Mouse (Mus musculus): ENCODE data around the gene Slc25a28. TPM values are rescaled to one million over a fixed set of nuclear protein-coding genes. Genes with fewer than 3 reads are reported as not detected.

Gene Slc25a28
- polyA plus RNA-seq, 1 experiment from 2014 or later: 21.4 TPM

DNA sequence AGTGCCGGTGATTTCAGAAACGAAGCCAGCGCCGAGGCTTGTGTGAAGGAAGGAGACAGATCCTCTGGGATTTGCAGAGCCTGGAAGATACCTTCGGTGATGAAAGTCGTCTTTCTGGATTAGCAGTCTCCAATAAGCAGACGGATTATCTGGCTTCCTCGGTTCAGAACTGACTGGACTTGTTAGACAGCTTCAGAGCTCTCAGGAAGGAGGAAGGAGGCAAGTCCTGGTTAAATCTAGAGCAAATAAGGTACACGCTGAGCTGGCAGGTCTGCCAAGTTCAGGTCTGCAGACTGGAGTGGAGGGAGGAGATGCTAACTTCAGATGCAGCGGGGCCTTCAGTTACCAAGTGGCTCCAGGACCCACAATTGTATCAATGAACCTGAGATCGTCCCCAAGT, 32.8 kb downstream of the Slc25a28 start:
- H3K36me3 ChIP-seq (ENCODE audit: control insufficient read depth, insufficient read depth, low read length): no peaks in the 10 kb centered on the region
- no peak overlapping the region for H3K27ac ChIP-seq (ENCODE audit: low read depth)
- no peaks in the 10 kb centered on the region for H3K27me3 ChIP-seq (replicated peaks; ENCODE audit: control insufficient read depth, insufficient read depth, low read length)
- no peak overlapping the region for H3K4me2 ChIP-seq (ENCODE audit: low read length)
- 67% methylated on average over 11 of the region's 11 CpGs for WGBS
- DNase-seq (ENCODE audit: low spot score) (no peak), ATAC-seq (replicated peaks; ENCODE audit: low FRiP score, low TSS enrichment, low read depth) (no peak)
- peaks cover 15% of the 10 kb centered on the region for H3K4me1 ChIP-seq (replicated peaks; ENCODE audit: control insufficient read depth, insufficient read depth, low read length)
- H3K4me3 ChIP-seq (ENCODE audit: low read depth, low read length): no peak overlapping the region
- H3K9ac ChIP-seq (ENCODE audit: low read length): no peak overlapping the region
- H3K9me3 ChIP-seq (ENCODE audit: control insufficient read depth, low read length): no peaks in the 10 kb centered on the region

DNA sequence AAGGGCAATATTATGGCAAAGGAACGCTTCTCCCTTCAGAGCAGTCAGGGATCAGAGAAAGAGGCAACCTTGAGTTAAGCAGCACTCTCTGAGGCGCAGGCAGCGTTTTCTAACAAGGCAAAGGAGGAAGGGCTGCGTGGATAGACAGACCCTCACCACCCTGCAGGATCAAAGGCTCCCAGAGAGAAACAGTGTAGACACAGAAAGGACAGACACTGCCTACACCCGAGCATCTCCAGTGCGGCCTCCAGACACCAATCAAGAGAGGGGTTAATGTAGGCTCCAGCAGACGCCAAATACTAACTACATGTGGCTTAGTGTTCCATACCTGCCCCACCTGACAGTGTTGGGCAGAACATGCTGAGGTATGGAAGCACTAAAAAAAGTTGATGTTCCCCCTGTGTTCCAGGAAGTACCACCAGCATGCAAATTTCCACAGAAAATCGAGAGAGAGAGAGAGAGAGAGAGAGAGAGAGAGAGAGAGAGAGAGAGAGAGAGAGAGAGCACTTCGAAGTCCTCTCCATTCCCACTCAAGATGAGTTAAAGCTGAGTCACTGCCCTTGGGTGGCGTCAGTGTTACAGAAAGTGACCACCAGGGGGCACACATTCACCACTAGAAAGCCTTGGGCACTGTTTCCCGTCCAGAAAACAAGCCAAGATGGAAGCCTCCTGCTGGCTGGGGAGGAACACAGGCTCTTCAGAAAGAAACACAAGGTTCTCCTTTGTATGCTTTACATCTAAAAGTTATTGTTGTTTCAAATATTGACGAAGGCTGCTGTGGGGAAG, 44.0 kb downstream of the Slc25a28 start:
- peaks cover 9% of the 10 kb centered on the region; the same call in 1 of the 2 replicates for H3K4me1 ChIP-seq (replicated peaks; ENCODE audit: control insufficient read depth, insufficient read depth, low read length)
- ATAC-seq (replicated peaks; ENCODE audit: low FRiP score, low TSS enrichment, low read depth): peak; percentile 74
- no peak overlapping the region for H3K9ac ChIP-seq (ENCODE audit: low read length)
- no peaks in the 10 kb centered on the region for H3K27me3 ChIP-seq (replicated peaks; ENCODE audit: control insufficient read depth, insufficient read depth, low read length)
- no peak overlapping the region for H3K27ac ChIP-seq (ENCODE audit: low read depth)
- H3K4me2 ChIP-seq (ENCODE audit: low read length): no peak overlapping the region
- H3K36me3 ChIP-seq (ENCODE audit: control insufficient read depth, insufficient read depth, low read length): no peaks in the 10 kb centered on the region
- 32% methylated on average over 12 of the region's 12 CpGs for WGBS
- no peaks in the 10 kb centered on the region for H3K9me3 ChIP-seq (ENCODE audit: control insufficient read depth, low read length)
- H3K4me3 ChIP-seq (ENCODE audit: low read depth, low read length): no peak overlapping the region
- DNase-seq (ENCODE audit: low spot score): peak; percentile 93

DNA sequence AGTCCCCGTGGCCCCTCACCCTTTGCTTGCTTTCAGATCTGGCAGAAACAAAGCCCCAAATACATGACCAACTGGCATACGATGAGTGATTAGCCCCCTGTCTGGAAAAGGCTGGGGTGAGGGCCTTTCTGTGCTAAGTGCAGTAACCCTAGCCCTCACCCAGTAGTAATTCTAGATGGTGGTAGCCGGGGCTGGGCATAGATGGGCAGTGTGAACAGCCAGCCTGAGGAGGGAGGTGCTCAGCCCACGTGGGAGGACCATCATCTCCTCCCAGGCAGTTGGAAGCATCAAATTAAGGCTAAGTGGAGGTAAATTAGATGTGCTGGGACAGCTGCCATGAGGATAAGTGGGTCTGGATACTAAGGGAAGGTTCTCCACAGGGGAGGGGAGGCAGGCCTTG, 45.6 kb downstream of the Slc25a28 start:
- H3K4me3 ChIP-seq (ENCODE audit: low read depth, low read length): no peak overlapping the region
- H3K27me3 ChIP-seq (replicated peaks; ENCODE audit: control insufficient read depth, insufficient read depth, low read length): no peaks in the 10 kb centered on the region
- DNase-seq (ENCODE audit: low spot score) (no peak), ATAC-seq (replicated peaks; ENCODE audit: low FRiP score, low TSS enrichment, low read depth) (no peak)
- H3K9me3 ChIP-seq (ENCODE audit: control insufficient read depth, low read length): no peaks in the 10 kb centered on the region
- no peak overlapping the region for H3K9ac ChIP-seq (ENCODE audit: low read length)
- 44% methylated on average over 4 of the region's 4 CpGs for WGBS
- no peak overlapping the region for H3K27ac ChIP-seq (ENCODE audit: low read depth)
- H3K36me3 ChIP-seq (ENCODE audit: control insufficient read depth, insufficient read depth, low read length): no peaks in the 10 kb centered on the region
- peaks cover 11% of the 10 kb centered on the region; the same call in 1 of the 2 replicates for H3K4me1 ChIP-seq (replicated peaks; ENCODE audit: control insufficient read depth, insufficient read depth, low read length)
- no peak overlapping the region for H3K4me2 ChIP-seq (ENCODE audit: low read length)

DNA sequence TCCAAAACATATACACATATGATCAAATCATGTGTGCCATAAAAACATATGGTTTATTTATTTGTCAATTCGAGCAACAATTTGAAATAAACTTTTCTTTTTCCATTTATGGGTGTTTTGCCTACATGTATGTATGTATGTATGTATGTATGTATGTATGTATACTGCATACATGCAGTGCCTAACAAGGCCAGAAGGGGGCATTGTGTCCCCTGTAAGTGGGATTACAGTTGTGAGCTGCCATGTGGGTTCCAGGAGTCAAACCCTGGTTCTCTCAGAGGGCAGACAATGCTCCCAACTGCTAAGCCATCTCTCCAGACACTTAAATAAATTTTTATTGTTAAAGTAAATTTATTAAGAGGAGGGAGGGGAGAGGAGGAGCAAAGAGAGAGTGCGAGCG, 47.3 kb downstream of the Slc25a28 start:
- H3K36me3 ChIP-seq (ENCODE audit: control insufficient read depth, insufficient read depth, low read length): no peaks in the 10 kb centered on the region
- WGBS: 87% methylated on average over 3 of the region's 3 CpGs

DNA sequence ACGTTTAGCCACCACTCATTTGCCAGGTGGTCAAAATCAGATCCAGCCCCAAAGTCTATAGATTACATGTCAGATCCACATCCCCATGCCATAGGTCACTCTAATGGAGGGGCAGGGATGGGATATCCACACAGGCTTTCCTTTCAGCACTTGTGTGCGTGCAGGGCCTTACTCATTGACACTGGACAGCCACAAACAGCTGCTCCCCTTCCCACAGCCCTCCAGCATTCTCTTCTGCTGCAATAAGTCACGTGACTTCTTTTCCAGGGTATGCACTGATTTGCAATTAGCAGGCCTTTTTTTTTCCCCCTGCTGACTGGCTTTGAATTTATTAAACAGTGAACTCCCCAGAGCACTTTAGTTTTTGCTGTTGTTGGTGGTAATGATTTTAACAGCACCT, 48.5 kb downstream of the Slc25a28 start:
- ATAC-seq (replicated peaks; ENCODE audit: low FRiP score, low TSS enrichment, low read depth) (0 out of 2 replicates have a peak, but pooled peaks have one; percentile 47), DNase-seq (ENCODE audit: low spot score) (no peak)
- H3K4me3 ChIP-seq (ENCODE audit: low read depth, low read length): no peak overlapping the region
- H3K9ac ChIP-seq (ENCODE audit: low read length): no peak overlapping the region
- H3K36me3 ChIP-seq (ENCODE audit: control insufficient read depth, insufficient read depth, low read length): no peaks in the 10 kb centered on the region
- no peaks in the 10 kb centered on the region for H3K9me3 ChIP-seq (ENCODE audit: control insufficient read depth, low read length)
- 22% methylated on average over 3 of the region's 3 CpGs for WGBS
- H3K27me3 ChIP-seq (replicated peaks; ENCODE audit: control insufficient read depth, insufficient read depth, low read length): peaks cover 8% of the 10 kb centered on the region; the same call in 1 of the 2 replicates
- no peak overlapping the region; the same call in 1 of the 2 replicates for H3K27ac ChIP-seq (ENCODE audit: low read depth)
- H3K4me2 ChIP-seq (ENCODE audit: low read length): no peak overlapping the region
- H3K4me1 ChIP-seq (replicated peaks; ENCODE audit: control insufficient read depth, insufficient read depth, low read length): peaks cover 11% of the 10 kb centered on the region; the same call in 1 of the 2 replicates

More for the DNA sequence above, 47.3 kb downstream of the Slc25a28 start:
- Histone ChIP-seq H3K9me3 (ENCODE audit: control insufficient read depth, low read length) (no peaks in the 10 kb centered on the region), H3K27ac (ENCODE audit: low read depth) (no peak overlapping the region), H3K4me2 (ENCODE audit: low read length) (no peak overlapping the region), H3K4me1 (replicated peaks; ENCODE audit: control insufficient read depth, insufficient read depth, low read length) (peaks cover 11% of the 10 kb centered on the region; the same call in 1 of the 2 replicates), H3K4me3 (ENCODE audit: low read depth, low read length) (no peak overlapping the region), H3K9ac (ENCODE audit: low read length) (no peak overlapping the region), H3K27me3 (replicated peaks; ENCODE audit: control insufficient read depth, insufficient read depth, low read length) (no peaks in the 10 kb centered on the region)
- no peak for DNase-seq (ENCODE audit: low spot score)
- ATAC-seq (replicated peaks; ENCODE audit: low FRiP score, low TSS enrichment, low read depth): no peak

DNA sequence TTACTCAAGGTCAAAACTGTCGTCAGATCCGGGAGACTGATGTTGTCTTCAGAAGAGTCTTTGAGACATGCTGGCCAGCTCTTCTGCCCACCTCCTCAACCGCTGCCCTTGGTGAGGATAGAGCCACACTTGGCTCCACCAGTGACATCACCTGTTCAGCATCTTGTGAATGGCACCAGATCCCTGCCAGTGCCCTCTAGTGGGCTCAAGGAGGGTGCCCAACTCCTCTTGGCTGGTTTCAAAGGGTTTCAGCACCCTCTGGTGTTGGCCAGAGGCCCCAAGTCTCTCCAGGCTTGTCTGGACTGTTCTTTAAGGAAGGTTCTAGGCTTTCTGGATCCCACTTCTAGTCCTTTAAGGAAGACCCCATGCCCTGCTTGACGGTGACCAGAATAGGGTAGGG, 50.8 kb downstream of the Slc25a28 start:
- WGBS: 49% methylated on average over 4 of the region's 4 CpGs
- peaks cover 16% of the 10 kb centered on the region for H3K4me1 ChIP-seq (replicated peaks; ENCODE audit: control insufficient read depth, insufficient read depth, low read length)
- ATAC-seq (replicated peaks; ENCODE audit: low FRiP score, low TSS enrichment, low read depth) (no peak), DNase-seq (ENCODE audit: low spot score) (peak; percentile 53)
- H3K36me3 ChIP-seq (ENCODE audit: control insufficient read depth, insufficient read depth, low read length): no peaks in the 10 kb centered on the region
- H3K9ac ChIP-seq (ENCODE audit: low read length): no peak overlapping the region
- H3K27me3 ChIP-seq (replicated peaks; ENCODE audit: control insufficient read depth, insufficient read depth, low read length): peaks cover 28% of the 10 kb centered on the region
- H3K27ac ChIP-seq (ENCODE audit: low read depth): no peak overlapping the region
- no peak overlapping the region for H3K4me2 ChIP-seq (ENCODE audit: low read length)
- no peak overlapping the region for H3K4me3 ChIP-seq (ENCODE audit: low read depth, low read length)
- no peaks in the 10 kb centered on the region for H3K9me3 ChIP-seq (ENCODE audit: control insufficient read depth, low read length)

DNA sequence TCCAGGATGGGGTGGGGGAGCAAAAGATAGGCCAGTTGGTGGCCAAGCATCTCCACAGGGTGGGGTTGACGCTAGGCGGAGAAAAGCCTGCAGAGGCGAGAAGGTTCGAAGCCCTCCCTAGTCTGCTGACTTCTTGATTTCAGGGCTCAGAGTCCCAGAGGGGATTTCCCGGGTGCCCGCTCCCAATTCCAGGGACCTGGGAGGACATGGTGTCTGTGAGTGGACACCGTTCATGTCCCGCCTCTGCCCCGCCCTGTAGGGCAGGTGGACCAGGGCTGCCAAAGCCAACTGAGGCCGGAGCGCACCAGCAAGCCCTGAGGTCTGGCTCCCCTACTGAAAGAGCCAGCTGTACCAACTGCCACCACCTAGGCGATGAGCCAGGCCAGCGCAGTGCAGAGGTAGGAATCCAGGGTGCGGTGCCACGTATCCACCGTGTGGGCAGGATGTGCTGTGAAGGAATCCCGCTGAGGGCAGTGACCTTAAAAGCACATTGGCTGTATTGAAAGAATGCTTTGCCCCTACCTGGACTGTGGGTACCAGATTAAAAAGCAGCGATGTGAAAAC, 54.7 kb downstream of the Slc25a28 start:
- no peak overlapping the region for H3K27ac ChIP-seq (ENCODE audit: low read depth)
- ATAC-seq (replicated peaks; ENCODE audit: low FRiP score, low TSS enrichment, low read depth): no peak
- H3K9me3 ChIP-seq (ENCODE audit: control insufficient read depth, low read length): no peaks in the 10 kb centered on the region
- no peak overlapping the region for H3K4me2 ChIP-seq (ENCODE audit: low read length)
- H3K4me3 ChIP-seq (ENCODE audit: low read depth, low read length): no peak overlapping the region
- peaks cover 17% of the 10 kb centered on the region; the same call in 1 of the 2 replicates for H3K4me1 ChIP-seq (replicated peaks; ENCODE audit: control insufficient read depth, insufficient read depth, low read length)
- DNase-seq (ENCODE audit: low spot score): no peak
- H3K27me3 ChIP-seq (replicated peaks; ENCODE audit: control insufficient read depth, insufficient read depth, low read length): peaks cover 42% of the 10 kb centered on the region
- peaks cover 12% of the 10 kb centered on the region; the same call in 1 of the 2 replicates for H3K36me3 ChIP-seq (ENCODE audit: control insufficient read depth, insufficient read depth, low read length)
- 30% methylated on average over 18 of the region's 18 CpGs for WGBS
- H3K9ac ChIP-seq (ENCODE audit: low read length): no peak overlapping the region

DNA sequence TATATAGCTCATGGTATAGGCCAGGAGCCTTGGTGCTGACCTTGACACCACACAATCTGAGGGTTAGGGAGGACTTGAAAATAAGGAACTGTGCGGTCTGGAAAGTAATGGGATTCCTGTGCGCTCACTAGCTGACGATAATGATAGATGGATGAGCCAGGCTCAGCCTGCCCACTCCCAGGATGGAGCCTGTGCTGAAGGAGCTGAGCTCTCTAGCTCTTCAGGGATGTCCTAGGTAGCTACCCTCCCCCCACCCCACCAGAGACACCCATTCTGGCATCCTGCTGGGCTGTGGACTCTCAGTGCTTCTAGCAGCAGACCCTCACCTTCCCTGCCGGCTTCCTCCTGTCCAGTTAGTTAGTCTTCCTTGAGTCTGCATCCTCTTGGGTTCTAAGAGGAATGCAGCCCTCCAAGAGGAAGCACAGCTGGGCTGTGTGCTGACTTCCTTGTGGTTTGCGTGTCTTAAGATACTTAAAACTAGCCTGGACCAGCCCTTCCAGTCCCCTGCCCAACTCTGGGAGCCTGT, 56.1 kb downstream of the Slc25a28 start:
- Histone ChIP-seq H3K4me2 (ENCODE audit: low read length) (peak overlapping the region; percentile 71; the same call in 1 of the 2 replicates), H3K27ac (ENCODE audit: low read depth) (no peak overlapping the region; the same call in 1 of the 2 replicates), H3K9me3 (ENCODE audit: control insufficient read depth, low read length) (no peaks in the 10 kb centered on the region), H3K27me3 (replicated peaks; ENCODE audit: control insufficient read depth, insufficient read depth, low read length) (peaks cover 51% of the 10 kb centered on the region), H3K4me3 (ENCODE audit: low read depth, low read length) (no peak overlapping the region), H3K36me3 (ENCODE audit: control insufficient read depth, insufficient read depth, low read length) (peaks cover 14% of the 10 kb centered on the region; the same call in 1 of the 2 replicates), H3K4me1 (replicated peaks; ENCODE audit: control insufficient read depth, insufficient read depth, low read length) (peaks cover 17% of the 10 kb centered on the region; the same call in 1 of the 2 replicates), H3K9ac (ENCODE audit: low read length) (no peak overlapping the region)
- ATAC-seq (replicated peaks; ENCODE audit: low FRiP score, low TSS enrichment, low read depth): no peak
- DNase-seq (ENCODE audit: low spot score): peak; percentile 64
- 11% methylated on average over 5 of the region's 5 CpGs for WGBS

All from intestine, embryonic 14.5 days (tissue).